Mouse (Mus musculus) small intestine, adult 10 weeks (tissue): ENCODE results near the gene Sim1. TPM values are rescaled to one million over a fixed set of nuclear protein-coding genes. Genes with fewer than 3 reads are reported as not detected.

Experiments
- polyA plus RNA-seq: library from polyadenylated mRNA; stranded (reverse); fragments of 350-450 nt; fragmentation: Illumina TruSeq; extraction: RNeasy Lipid Tissue Mini Kit (QIAGEN cat#74804); gene quantifications from one replicate; pipeline ENCODE4 v1.2.3, GENCODE M21; 2014; ENCODE audit warnings: low replicate concordance

Gene Sim1
- polyA plus RNA-seq, result not detected

DNA sequence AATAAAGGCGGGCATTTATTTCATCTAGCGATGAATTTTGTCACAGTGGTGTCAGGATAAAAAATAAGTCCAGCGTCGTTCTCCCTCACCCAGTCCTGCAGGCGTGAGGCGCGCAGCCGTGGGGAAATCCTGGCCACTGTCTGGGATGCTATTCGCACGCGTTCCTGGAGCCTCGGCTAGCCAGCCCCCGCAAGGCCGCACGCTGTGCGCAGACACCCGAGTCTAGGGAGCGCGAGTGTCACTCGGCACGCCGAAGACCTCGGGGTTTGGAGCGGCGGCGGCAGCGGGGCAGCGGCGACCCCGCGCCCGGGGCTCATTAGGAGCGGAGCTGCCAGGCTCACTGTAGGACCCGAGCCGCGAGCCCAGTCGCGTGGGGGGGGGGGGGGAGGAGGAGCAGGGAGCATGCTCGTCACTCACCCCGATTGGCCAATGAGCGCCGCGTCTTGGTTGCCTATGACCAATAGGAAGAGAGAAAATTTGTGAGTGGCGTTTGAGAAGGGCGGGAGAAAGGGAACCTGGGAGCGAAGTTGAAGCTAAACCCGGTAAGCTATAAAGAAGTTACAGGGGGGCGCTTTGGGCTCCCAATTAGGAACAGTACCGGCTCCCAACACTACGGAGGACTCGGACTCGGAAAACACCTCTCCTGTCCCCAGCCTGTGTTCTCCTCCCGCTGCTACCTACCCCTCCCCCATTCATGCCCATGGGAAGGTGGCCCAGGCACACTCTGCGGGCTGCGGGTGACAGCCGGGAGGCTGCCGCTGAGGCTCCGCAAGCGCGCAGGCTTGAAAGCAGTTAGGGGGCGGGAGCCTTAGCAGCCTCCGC, at the start of gene Sim1:
Gene Sim1 (plus strand): TSS at position 585 of the 822 bp plus-strand sequence.

